Mouse (Mus musculus) left cerebral cortex, postnatal 36 days (tissue): ENCODE measurements around the gene Myh10. TPM values are rescaled to one million over a fixed set of nuclear protein-coding genes. Genes with fewer than 3 reads are reported as not detected.

ENCODE experiments used
- DNase-seq, 2 experiments: peaks; one replicate each; pipeline ENCODE4 v3.0.0; 2021 to 2022; ENCODE audit warnings: low spot score in 2 of 2, mixed read lengths in 1 of 2
- intact Hi-C: fragments of 180-260 bp; cut with DNase I; formaldehyde crosslinking; loops from one replicate; pipeline ENCODE4 v1.15.1; 2025
- total RNA-seq, 2 experiments: library from RNA; stranded (reverse); gene quantifications; 2 replicates each; pipeline ENCODE4 v1.2.3; 2021

Myh10 gene
- total RNA-seq, 2 experiments from 2014 or later: 198 to 218 TPM

- intact Hi-C loops: no loop called here
- DNase-seq: no peak
These were observed 159.5 kb downstream of the Myh10 start for GRCm38 (mm10) chr11:68850862-68851261.

- intact Hi-C loops: loop anchor here (2.0 kb wide), 1 partner anchor 49 kb away; the partner anchor contains the start of gene Rpl26
- no peak for DNase-seq
These were observed 160.5 kb downstream of the Myh10 start for GRCm38 (mm10) chr11:68851644-68852485.

- intact Hi-C loops: loop anchor here (2.0 kb wide), 1 partner anchor 48 kb away; the partner anchor contains the start of gene Rpl26
These were observed 161.1 kb downstream of the Myh10 start for GRCm38 (mm10) chr11:68852486-68852901.

GRCm38 (mm10) chr11:68852932-68853409 is 161.6 kb downstream of the Myh10 start:
- intact Hi-C loops: loop anchor here (2.0 kb wide), 1 partner anchor 48 kb away; the partner anchor contains the start of gene Rpl26
- peak; percentile 100 for DNase-seq

More at GRCm38 (mm10) chr11:68852486-68852901, 161.1 kb downstream of the Myh10 start:
- peak in 1 of 2 experiments; percentile 71 for DNase-seq

- intact Hi-C loops: loop anchor here (2.0 kb wide), 1 partner anchor 47 kb away; the partner anchor contains the start of gene Rpl26
- no peak for DNase-seq
These were observed 162.4 kb downstream of the Myh10 start for GRCm38 (mm10) chr11:68853611-68854401.

GRCm38 (mm10) chr11:68854621-68855020 is 163.3 kb downstream of the Myh10 start:
- DNase-seq: no peak
- intact Hi-C loops: no loop called here

- intact Hi-C loops: no loop called here
- no peak for DNase-seq
These were observed 166.0 kb downstream of the Myh10 start for GRCm38 (mm10) chr11:68857329-68857728.

GRCm38 (mm10) chr11:68859943-68860593 is 168.7 kb downstream of the Myh10 start:
- DNase-seq: no peak

GRCm38 (mm10) chr11:68862260-68862659 is 170.9 kb downstream of the Myh10 start:
- intact Hi-C loops: no loop called here
- DNase-seq: no peak

More at GRCm38 (mm10) chr11:68859943-68860593, 168.7 kb downstream of the Myh10 start:
- intact Hi-C loops: no loop called here

GRCm38 (mm10) chr11:68863631-68864091 is 172.3 kb downstream of the Myh10 start:
- DNase-seq: no peak
- intact Hi-C loops: no loop called here

- peak in 1 of 2 experiments; percentile 16 for DNase-seq
- intact Hi-C loops: no loop called here
These were observed 173.3 kb downstream of the Myh10 start for GRCm38 (mm10) chr11:68864544-68865189.

Other genes starting within 250 kb of the Myh10 start
- gene Pik3r6, start 188.5 kb upstream of the Myh10 start, total RNA-seq: 1 to 10 TPM; 2.9 to 3.8 TPM
- gene Mfsd6l, start 135.4 kb upstream of the Myh10 start, total RNA-seq: under 1 TPM in 1 of 2 experiments, not detected in 1; 0.18 TPM
- gene Ccdc42, start 104.5 kb upstream of the Myh10 start, total RNA-seq: 1 to 10 TPM in 1 of 2 experiments, under 1 TPM in 1; 0.82 to 1.3 TPM
- 100 to 1,000 TPM; 104 to 106 TPM for gene Ndel1, start 180.3 kb downstream of the Myh10 start, total RNA-seq
- gene Rnf222, start 197.0 kb downstream of the Myh10 start, total RNA-seq: not detected
- 100 to 1,000 TPM; 695 to 749 TPM for gene Rpl26, start 210.0 kb downstream of the Myh10 start, total RNA-seq
- gene Odf4, start 235.5 kb downstream of the Myh10 start, total RNA-seq: under 1 TPM; 0.47 to 0.70 TPM